25 mouse cellular contexts compared by ENCODE assay signal in the genomic region with DNA sequence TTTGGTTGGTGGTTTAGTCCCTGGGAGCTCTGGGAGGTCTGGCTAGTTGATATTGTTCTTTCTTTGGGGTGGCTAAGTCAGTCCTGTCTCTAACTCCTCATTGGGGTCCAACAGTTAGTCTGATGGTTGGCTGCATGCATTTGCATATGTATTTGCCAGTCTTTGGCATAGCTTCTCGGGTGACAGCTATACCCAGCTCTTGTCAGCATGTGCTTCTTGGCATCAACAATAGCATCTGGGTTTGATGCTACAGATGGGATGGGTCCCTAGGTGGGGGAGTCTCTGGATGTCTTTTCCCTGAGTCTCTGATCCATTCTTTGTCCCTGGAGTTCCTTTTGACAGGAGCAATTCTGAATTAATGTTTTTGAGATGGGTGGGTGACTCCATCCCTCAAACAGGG.
A peak's percentile ranks its signal among the peaks of the same experiment; 100 is the strongest.
DNase-seq lines count a peak whose midpoint lies in the region; ATAC-seq lines count a peak whose summit lies in the region.
"Had no signal": no experiment of that assay in that cellular context is flagged by ENCODE, and none has a peak within 500 bp of the region (broad histone marks: within the 10 kb centered on the region; RNA-seq: fewer than 3 reads in every experiment).

No protein-coding gene starts in this region.

- DNase-seq in forebrain, embryonic 10.5 days (ENCODE audit: extremely low spot score, low spot score), result no peak
- peak; percentile 1 for DNase-seq in left cerebral cortex, postnatal 4 days
- no peak for DNase-seq in left cerebral cortex, adult 11 months (ENCODE audit: low spot score)
- DNase-seq: adrenal gland, adult 8-10 months; adrenal gland, postnatal 14 days; adrenal gland, postnatal 36 days; B cell, adult 2 months; cerebellum, adult 11 months; cerebellum, adult 18-20 months; cerebellum, adult 8-10 months; cerebellum, adult 9-11 months; cerebellum, postnatal 14 days; cerebellum, postnatal 36 days; embryo, embryonic 11 days had no signal

- 59% methylated on average over 1 of the region's 1 CpGs for WGBS in forebrain, embryonic 13.5 days
- 68% methylated on average over 1 of the region's 1 CpGs for WGBS in forebrain, embryonic 12.5 days
- WGBS in forebrain, embryonic 15.5 days, result 35% methylated on average over 1 of the region's 1 CpGs
- WGBS in forebrain, embryonic 10.5 days, result 89% methylated on average over 1 of the region's 1 CpGs

- no peaks in the 10 kb centered on the region for H3K4me1 ChIP-seq in forebrain, embryonic 13.5 days
- no peaks in the 10 kb centered on the region for H3K4me1 ChIP-seq in forebrain, embryonic 12.5 days
- H3K4me1 ChIP-seq in forebrain, embryonic 15.5 days, result no peaks in the 10 kb centered on the region
- H3K4me1 ChIP-seq in forebrain, embryonic 10.5 days, result no peaks in the 10 kb centered on the region
- H3K4me1 ChIP-seq: embryonic facial prominence, embryonic 13.5 days; embryonic facial prominence, embryonic 15.5 days had no signal

- no peak overlapping the region for H3K4me2 ChIP-seq in forebrain, embryonic 13.5 days
- H3K4me2 ChIP-seq in forebrain, embryonic 12.5 days, result no peak overlapping the region
- no peak overlapping the region for H3K4me2 ChIP-seq in forebrain, embryonic 15.5 days (replicated peaks)
- H3K4me2 ChIP-seq: embryonic facial prominence, embryonic 13.5 days; embryonic facial prominence, embryonic 15.5 days had no signal

- no peaks in the 10 kb centered on the region for H3K9me3 ChIP-seq in forebrain, embryonic 13.5 days (replicated peaks)
- no peaks in the 10 kb centered on the region for H3K9me3 ChIP-seq in forebrain, embryonic 12.5 days
- H3K9me3 ChIP-seq in forebrain, embryonic 15.5 days, result no peaks in the 10 kb centered on the region
- no peaks in the 10 kb centered on the region for H3K9me3 ChIP-seq in forebrain, embryonic 10.5 days
- H3K9me3 ChIP-seq: embryonic facial prominence, embryonic 13.5 days; embryonic facial prominence, embryonic 15.5 days had no signal

- H3K36me3 ChIP-seq in forebrain, embryonic 13.5 days (ENCODE audit: poor library complexity, severe bottlenecking), result no peaks in the 10 kb centered on the region
- no peaks in the 10 kb centered on the region for H3K36me3 ChIP-seq in forebrain, embryonic 12.5 days (replicated peaks)
- no peaks in the 10 kb centered on the region for H3K36me3 ChIP-seq in forebrain, embryonic 15.5 days
- no peaks in the 10 kb centered on the region for H3K36me3 ChIP-seq in forebrain, embryonic 10.5 days (replicated peaks)
- H3K36me3 ChIP-seq: embryonic facial prominence, embryonic 13.5 days; embryonic facial prominence, embryonic 15.5 days; G1E had no signal

- no peaks in the 10 kb centered on the region for H3K27me3 ChIP-seq in forebrain, embryonic 13.5 days
- no peaks in the 10 kb centered on the region for H3K27me3 ChIP-seq in forebrain, embryonic 12.5 days
- no peaks in the 10 kb centered on the region for H3K27me3 ChIP-seq in forebrain, embryonic 15.5 days
- H3K27me3 ChIP-seq in forebrain, embryonic 10.5 days (ENCODE audit: poor library complexity, severe bottlenecking), result no peaks in the 10 kb centered on the region
- H3K27me3 ChIP-seq: CH12.LX; embryonic facial prominence, embryonic 13.5 days; embryonic facial prominence, embryonic 15.5 days; Patski had no signal

- no peak overlapping the region for H3K4me3 ChIP-seq in forebrain, embryonic 13.5 days
- no peak overlapping the region for H3K4me3 ChIP-seq in forebrain, embryonic 12.5 days (replicated peaks)
- no peak overlapping the region for H3K4me3 ChIP-seq in forebrain, embryonic 15.5 days
- H3K4me3 ChIP-seq in forebrain, embryonic 10.5 days, result no peak overlapping the region
- H3K4me3 ChIP-seq: embryonic facial prominence, embryonic 13.5 days; embryonic facial prominence, embryonic 15.5 days; erythroblast, embryonic 14.5 days had no signal

- H3K27ac ChIP-seq in forebrain, embryonic 13.5 days, result no peak overlapping the region
- H3K27ac ChIP-seq in forebrain, embryonic 12.5 days, result no peak overlapping the region
- H3K27ac ChIP-seq in forebrain, embryonic 15.5 days (replicated peaks), result no peak overlapping the region
- no peak overlapping the region for H3K27ac ChIP-seq in forebrain, embryonic 10.5 days
- H3K27ac ChIP-seq: embryonic facial prominence, embryonic 13.5 days; embryonic facial prominence, embryonic 15.5 days had no signal

- no peak overlapping the region for H3K9ac ChIP-seq in forebrain, embryonic 13.5 days
- H3K9ac ChIP-seq in forebrain, embryonic 12.5 days, result no peak overlapping the region
- H3K9ac ChIP-seq in forebrain, embryonic 15.5 days (replicated peaks), result no peak overlapping the region
- H3K9ac ChIP-seq: embryonic facial prominence, embryonic 13.5 days; embryonic facial prominence, embryonic 15.5 days had no signal

- ATAC-seq in forebrain, embryonic 13.5 days, result peak; percentile 68; the same call in 1 of the 2 replicates
- no peak for ATAC-seq in forebrain, embryonic 12.5 days (ENCODE audit: low FRiP score)
- peak; percentile 77 for ATAC-seq in forebrain, embryonic 15.5 days (replicated peaks)
- ATAC-seq: activated CD4-positive, CD25-positive, alpha-beta regulatory T cell, adult 4 months; CD4-positive, CD25-positive, alpha-beta regulatory T cell, adult 4 months; Patski had no signal

- intact Hi-C loops in left cerebral cortex, postnatal 4 days (cut with DNase I), result no loop called here
